Mouse (Mus musculus) cerebellum, adult 2 months (tissue): ENCODE data around the gene Nuf2.

Experiments used
- CTCF ChIP-seq: fragments of 200-500 bp; IDR thresholded peaks from 2 replicates; pipeline ENCODE4 v1.5.1; 2011; ENCODE audit warnings: low read depth, mild to moderate bottlenecking, control low read depth, low read length, moderate library complexity, borderline replicate concordance; ENCODE audit not compliant: insufficient read depth
- POLR2A ChIP-seq: fragments of 200-500 bp; IDR thresholded peaks from 2 replicates; pipeline ENCODE4 v1.6.1; 2011; ENCODE audit warnings: low read length, control low read depth, borderline replicate concordance; ENCODE audit not compliant: insufficient read depth

DNA sequence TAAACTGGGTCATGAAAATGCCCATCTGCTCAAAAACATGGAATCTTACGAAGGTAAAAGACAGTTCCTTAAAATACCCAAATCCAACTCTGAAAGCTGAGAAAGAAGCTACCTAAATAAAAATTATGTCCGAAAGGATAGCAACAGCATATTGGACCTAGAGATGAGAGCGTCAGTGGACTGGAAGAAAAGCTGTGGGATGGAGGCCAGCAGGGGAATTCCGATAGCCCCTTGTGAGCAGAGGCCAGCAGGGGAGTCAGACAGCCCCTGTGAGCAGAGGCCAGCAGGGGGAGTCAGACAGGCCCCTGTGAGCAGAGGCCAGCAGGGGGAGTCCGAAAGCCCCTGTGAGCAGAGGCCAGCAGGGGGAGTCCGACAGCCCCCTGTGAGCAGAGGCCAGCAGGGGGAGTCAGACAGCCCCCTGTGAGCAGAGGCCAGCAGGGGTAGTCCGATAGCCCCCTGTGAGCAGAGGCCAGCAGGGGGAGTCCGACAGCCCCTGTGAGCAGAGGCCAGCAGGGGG lies 13.8 kb downstream of the Nuf2 start:
- TF ChIP-seq CTCF: no peak
- TF ChIP-seq POLR2A: no peak
